Mouse (Mus musculus) bone marrow, adult 2 months (tissue): ENCODE results near the gene Fam227b. TPM values are rescaled to one million over a fixed set of nuclear protein-coding genes. Genes with fewer than 3 reads are reported as not detected.

ENCODE experiments used
- H3K27ac ChIP-seq: fragments of 200-500 bp; 2 replicates; pipeline ENCODE4 v1.5.1; 2012; ENCODE audit warnings: low read depth, mild to moderate bottlenecking, control low read depth, inconsistent platforms, low read length; ENCODE audit not compliant: control insufficient read depth, poor library complexity, insufficient read depth
- H3K4me1 ChIP-seq: fragments of 200-500 bp; 2 replicates; pipeline ENCODE4 v1.6.1; 2011; ENCODE audit warnings: low read length; ENCODE audit not compliant: control insufficient read depth, insufficient read depth
- H3K4me3 ChIP-seq: fragments of 200-500 bp; replicated peaks from 2 replicates; pipeline ENCODE3; 2011; ENCODE audit warnings: mild to moderate bottlenecking, low read depth, low read length, control low read depth; ENCODE audit not compliant: control insufficient read depth
- CTCF ChIP-seq: fragments of 200-500 bp; IDR thresholded peaks from 2 replicates; pipeline ENCODE4 v1.5.1; 2011; ENCODE audit warnings: low read length, control low read depth; ENCODE audit not compliant: control insufficient read depth, insufficient read depth
- POLR2A ChIP-seq: fragments of 200-500 bp; IDR thresholded peaks from 2 replicates; pipeline ENCODE4 v1.6.1; 2011; ENCODE audit warnings: low read depth, mild to moderate bottlenecking, control low read depth, low read length, borderline replicate concordance; ENCODE audit not compliant: control insufficient read depth
- WGBS: fragments of 180-500 bp; shearing (Covaris S2); methylation state at CpG from one replicate; pipeline ENCODE4 v1.1.7; 2018; 5-methylcytosine and 5-hydroxymethylcytosine counted together
- polyA plus RNA-seq: library from polyadenylated mRNA; stranded (reverse); fragments of >200 nt; gene quantifications from 2 replicates; pipeline ENCODE4 v1.2.4, GENCODE M21; 2011; ENCODE audit warnings: low replicate concordance; ENCODE audit not compliant: missing spikeins, insufficient read depth, insufficient read length

Gene Fam227b
- polyA plus RNA-seq, 1 experiment = not detected

DNA sequence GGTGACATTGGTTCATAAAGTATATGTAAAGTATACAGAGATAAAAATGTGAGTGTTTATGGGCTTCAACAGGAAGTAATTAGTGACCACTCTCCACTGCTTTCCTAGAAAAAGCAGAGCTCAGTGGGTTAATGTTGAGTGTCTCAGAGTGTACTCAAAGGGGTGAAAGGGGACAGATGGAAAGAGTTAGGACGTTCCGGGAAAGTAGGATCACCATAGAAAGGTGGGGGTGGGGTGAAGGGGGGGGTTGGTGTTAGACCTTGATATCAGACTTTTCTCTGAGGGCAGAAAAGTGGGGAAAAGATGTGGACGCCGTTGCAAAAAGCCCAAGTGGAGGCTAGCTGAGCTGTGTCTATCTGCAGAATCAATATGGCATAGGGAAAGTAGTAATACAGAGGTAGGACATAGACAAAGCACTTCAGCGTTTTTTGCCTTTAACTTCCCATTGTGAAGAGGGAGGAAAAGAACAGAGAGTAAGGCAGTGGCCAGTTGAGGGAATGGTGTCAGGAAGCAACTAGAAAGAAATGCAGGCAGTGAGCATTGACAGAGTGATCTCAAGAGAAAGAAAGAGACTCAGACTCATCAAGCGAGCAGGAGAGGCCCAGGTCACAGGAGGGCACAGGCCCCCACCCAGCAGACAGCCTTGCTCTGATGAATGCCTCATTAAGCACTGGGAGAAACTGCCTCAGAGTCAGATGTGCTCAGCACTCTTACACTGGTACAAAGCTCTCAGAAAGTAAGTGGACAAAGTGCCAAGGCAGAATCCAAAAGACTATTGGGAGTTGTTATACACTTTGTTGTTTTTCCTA is 98.9 kb downstream of the Fam227b start:
- WGBS = 72% methylated on average over 6 of the region's 6 CpGs
- H3K27ac ChIP-seq = no peak overlapping the region
- no peaks in the 10 kb centered on the region for H3K4me1 ChIP-seq
- TF ChIP-seq POLR2A = no peak
- H3K4me3 ChIP-seq = no peak overlapping the region

DNA sequence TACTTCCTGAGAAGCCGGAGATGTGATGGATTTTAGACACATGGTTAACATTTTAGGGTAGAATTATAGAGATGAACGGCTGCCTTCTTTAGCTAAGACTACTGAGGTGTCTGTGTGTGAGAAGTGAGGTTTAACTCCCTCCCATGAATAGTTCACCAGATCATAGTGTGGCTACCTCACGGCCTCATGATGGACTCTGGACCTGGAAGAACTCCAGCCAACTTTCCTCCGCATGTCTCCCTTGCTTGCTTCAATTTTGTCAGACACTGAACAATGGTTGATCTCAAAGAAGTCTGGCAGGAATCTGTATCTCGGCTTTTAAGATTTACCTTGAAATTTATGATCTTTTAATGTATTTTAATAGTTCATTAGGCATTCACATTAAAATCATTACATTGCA is 106.2 kb downstream of the Fam227b start:
- no peak overlapping the region for H3K4me3 ChIP-seq
- H3K27ac ChIP-seq = no peak overlapping the region
- 84% methylated on average over 5 of the region's 5 CpGs for WGBS
- no peak for TF ChIP-seq CTCF
- TF ChIP-seq POLR2A = no peak
- no peaks in the 10 kb centered on the region for H3K4me1 ChIP-seq

DNA sequence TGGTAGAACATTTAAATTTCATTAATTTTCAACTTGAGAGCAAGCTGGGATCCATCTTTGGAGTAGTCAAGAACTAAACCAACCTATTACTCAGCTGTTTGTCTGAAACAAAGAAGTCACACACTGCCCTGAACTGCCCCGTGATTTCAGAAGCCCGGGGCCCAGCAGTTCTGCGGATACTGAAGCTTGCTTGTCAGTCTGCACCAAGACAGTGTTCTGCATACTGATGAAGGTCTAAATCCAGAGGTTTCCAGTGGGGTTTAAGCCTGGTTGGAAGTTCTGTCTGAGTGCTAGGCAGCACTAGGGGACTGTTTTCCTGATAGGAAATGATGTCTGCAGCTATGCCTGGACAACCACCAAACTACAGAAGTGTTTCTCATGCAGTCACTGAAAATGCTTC is 109.1 kb downstream of the Fam227b start:
- no peaks in the 10 kb centered on the region for H3K4me1 ChIP-seq
- H3K4me3 ChIP-seq = no peak overlapping the region
- H3K27ac ChIP-seq = no peak overlapping the region
- 80% methylated on average over 3 of the region's 3 CpGs for WGBS
- TF ChIP-seq CTCF (no peak), POLR2A (no peak)

DNA sequence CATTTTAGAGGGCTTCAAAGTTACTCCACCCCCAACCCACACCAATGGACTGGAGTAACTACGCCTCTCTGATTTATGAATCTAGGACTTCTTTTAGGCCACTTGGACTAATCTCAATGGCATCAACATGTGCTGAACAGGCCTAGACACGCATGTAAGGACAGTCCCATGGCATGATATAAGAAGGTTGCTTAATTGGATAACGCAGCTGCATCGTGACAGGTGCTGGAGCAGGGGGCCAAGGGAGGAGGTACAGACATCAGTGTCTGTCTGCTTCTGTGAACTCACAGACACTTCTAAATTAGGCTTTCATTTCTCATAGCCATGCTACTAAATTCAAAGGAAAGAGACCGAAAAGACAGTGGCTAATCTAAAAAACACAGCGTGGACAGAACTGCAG is 110.6 kb downstream of the Fam227b start:
- Histone ChIP-seq H3K4me3 (no peak overlapping the region), H3K4me1 (no peaks in the 10 kb centered on the region), H3K27ac (no peak overlapping the region)
- WGBS = 85% methylated on average over 6 of the region's 6 CpGs
- TF ChIP-seq CTCF (no peak), POLR2A (no peak)

DNA sequence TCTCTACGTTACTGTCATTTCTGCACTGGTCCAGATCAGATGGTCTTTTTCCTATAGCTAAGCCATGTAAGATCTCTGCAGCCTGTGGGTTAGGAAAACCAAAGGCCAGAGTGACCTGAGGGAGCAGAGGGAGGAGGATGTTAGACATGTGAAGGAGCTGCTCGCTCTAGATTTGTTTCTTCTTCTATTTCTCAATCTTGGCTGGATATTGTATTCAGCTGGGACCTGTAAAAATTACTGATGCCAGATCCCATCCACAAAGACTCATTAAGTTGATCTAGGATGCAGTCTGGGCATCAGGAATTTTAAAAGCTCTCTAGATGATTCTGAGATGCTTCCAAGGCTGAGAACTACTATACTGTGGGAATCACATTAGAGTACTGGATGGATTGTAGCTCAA is 111.2 kb downstream of the Fam227b start:
- Histone ChIP-seq H3K4me1 (no peaks in the 10 kb centered on the region), H3K27ac (no peak overlapping the region), H3K4me3 (no peak overlapping the region)
- WGBS = 65% methylated on average over 2 of the region's 2 CpGs
- no peak for TF ChIP-seq POLR2A
- no peak for TF ChIP-seq CTCF

DNA sequence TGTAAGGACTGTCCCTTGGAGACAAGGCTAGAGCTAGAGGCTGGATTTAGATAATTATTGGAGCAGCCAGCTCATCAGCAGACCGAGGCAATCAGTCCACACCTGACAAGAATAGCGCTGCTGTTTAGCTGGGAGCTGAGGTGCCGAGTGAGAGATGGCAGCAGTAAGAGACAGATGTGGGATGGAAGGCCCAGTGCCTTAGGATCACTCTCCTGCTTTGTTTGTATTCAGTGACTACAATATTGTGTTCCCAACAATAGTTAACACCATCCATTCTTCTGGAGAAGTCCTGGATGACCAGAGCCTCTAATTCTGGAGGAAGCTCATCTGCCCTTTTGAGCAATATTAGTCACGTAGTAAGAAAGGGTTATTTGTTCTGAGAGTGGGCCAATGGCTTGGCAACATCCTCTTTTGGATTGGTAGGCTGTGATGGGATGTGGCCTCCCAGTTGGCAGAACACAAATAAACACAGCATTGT is 112.4 kb downstream of the Fam227b start:
- Histone ChIP-seq H3K4me1 (no peaks in the 10 kb centered on the region), H3K4me3 (no peak overlapping the region), H3K27ac (no peak overlapping the region)
- WGBS = 77% methylated on average over 4 of the region's 4 CpGs
- TF ChIP-seq POLR2A (no peak), CTCF (no peak)

DNA sequence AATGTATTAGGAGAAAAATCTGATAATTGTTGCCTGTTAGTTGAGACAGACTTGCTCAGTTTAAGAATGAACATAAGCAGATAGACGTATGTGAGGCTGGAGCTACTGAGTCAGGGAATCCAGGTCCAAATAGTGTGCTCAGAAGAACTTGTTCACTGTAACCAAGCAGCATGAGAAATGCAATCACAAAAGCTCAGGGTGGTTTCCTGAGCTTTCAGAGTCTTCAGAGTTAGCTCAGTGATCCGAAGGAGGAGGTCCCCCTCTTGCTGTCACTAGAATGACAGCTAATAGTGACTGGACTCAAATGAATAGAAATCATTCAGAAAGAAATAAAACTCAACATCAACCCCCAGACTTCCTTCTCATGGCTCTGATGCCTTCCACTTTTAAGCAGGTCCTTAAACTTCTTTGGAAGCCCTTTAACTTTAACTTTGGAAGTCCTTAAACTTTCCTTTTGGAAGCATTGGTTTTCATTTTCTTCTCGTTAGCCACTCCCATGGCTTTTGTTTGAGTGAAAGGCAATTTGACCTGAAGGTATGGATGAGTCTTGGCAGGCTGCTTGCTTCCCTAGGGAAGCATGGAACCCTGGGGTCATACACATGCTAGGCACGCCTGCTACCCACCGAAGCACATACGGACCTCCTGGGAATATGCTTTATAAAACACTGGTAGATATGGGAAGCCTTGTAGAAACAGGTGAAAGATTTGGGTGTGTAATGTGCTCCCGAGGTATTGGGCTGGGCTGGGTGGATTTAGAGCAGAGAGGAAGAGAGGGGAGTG is 113.4 kb downstream of the Fam227b start:
- H3K4me1 ChIP-seq = no peaks in the 10 kb centered on the region
- H3K4me3 ChIP-seq = no peak overlapping the region
- no peak overlapping the region for H3K27ac ChIP-seq
- 72% methylated on average over 7 of the region's 7 CpGs for WGBS
- TF ChIP-seq CTCF (no peak), POLR2A (no peak)

DNA sequence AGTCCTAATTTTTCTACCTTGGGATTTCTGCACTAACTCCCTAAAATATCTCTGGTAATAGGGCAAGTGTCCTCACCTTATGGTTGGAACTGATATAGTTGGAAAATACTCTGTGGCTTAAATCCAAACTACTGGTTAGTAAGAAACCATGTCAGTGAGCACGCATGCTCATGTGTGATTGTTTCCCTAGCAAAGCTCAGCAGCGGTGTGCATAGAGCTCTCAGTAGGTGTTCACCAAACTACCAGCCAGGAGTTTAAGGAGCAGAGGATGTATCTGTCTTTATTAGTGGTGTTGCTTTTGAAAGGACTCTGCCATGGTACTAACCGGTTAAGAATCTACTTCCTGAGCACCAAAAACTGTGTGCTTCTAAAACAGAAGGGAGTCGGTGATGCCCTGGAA is 115.7 kb downstream of the Fam227b start:
- no peak overlapping the region for H3K27ac ChIP-seq
- TF ChIP-seq POLR2A = no peak
- no peak for TF ChIP-seq CTCF
- 79% methylated on average over 4 of the region's 4 CpGs for WGBS
- no peak overlapping the region for H3K4me3 ChIP-seq
- H3K4me1 ChIP-seq = no peaks in the 10 kb centered on the region
